Comparison of ENCODE assay signal across 15 mouse cellular contexts in genomic region chr4:105566513-105567457, GRCm38 (mm10).
DNase-seq lines count a peak whose midpoint lies in the region; ATAC-seq and TF ChIP-seq lines count a peak whose summit lies in the region.
"Had no signal": no experiment of that assay in that cellular context is flagged by ENCODE, and none has a peak within 500 bp of the region (broad histone marks: within the 10 kb centered on the region; RNA-seq: fewer than 3 reads in every experiment).

No protein-coding gene starts in this region.

- no peak overlapping the region for H3K4me2 ChIP-seq in heart, embryonic 14.5 days (ENCODE audit: low read length)
- H3K4me2 ChIP-seq in stomach, embryonic 15.5 days, result no peak overlapping the region
- H3K4me2 ChIP-seq in stomach, postnatal 0 days (replicated peaks; ENCODE audit: low read depth), result no peak overlapping the region
- H3K4me2 ChIP-seq: intestine, embryonic 15.5 days; lung, embryonic 15.5 days; neural tube, embryonic 12.5 days had no signal

- H3K9ac ChIP-seq in heart, embryonic 14.5 days (ENCODE audit: low read length), result no peak overlapping the region
- no peak overlapping the region for H3K9ac ChIP-seq in stomach, embryonic 15.5 days
- H3K9ac ChIP-seq in stomach, postnatal 0 days (ENCODE audit: low read length), result no peak overlapping the region
- H3K9ac ChIP-seq: intestine, embryonic 15.5 days; lung, embryonic 15.5 days; neural tube, embryonic 12.5 days had no signal

- H3K36me3 ChIP-seq in heart, embryonic 14.5 days (ENCODE audit: control insufficient read depth, insufficient read depth, low read length), result no peaks in the 10 kb centered on the region
- H3K36me3 ChIP-seq in stomach, embryonic 15.5 days, result no peaks in the 10 kb centered on the region
- no peaks in the 10 kb centered on the region for H3K36me3 ChIP-seq in stomach, postnatal 0 days (ENCODE audit: control insufficient read depth, insufficient read depth, low read length)
- H3K36me3 ChIP-seq: hindbrain, embryonic 10.5 days; intestine, embryonic 15.5 days; lung, embryonic 15.5 days; neural tube, embryonic 12.5 days had no signal

- intact Hi-C loops in gastrocnemius, postnatal 36 days (cut with DNase I), result no loop called here

- H3K27me3 ChIP-seq in heart, embryonic 14.5 days (ENCODE audit: control insufficient read depth, insufficient read depth, low read length), result no peaks in the 10 kb centered on the region
- H3K27me3 ChIP-seq in stomach, embryonic 15.5 days (replicated peaks), result no peaks in the 10 kb centered on the region
- H3K27me3 ChIP-seq in stomach, postnatal 0 days (ENCODE audit: control insufficient read depth, insufficient read depth, low read length), result no peaks in the 10 kb centered on the region
- H3K27me3 ChIP-seq: intestine, embryonic 15.5 days; lung, embryonic 15.5 days; neural tube, embryonic 12.5 days had no signal

- no peaks in the 10 kb centered on the region for H3K4me1 ChIP-seq in heart, embryonic 14.5 days (ENCODE audit: control insufficient read depth in 2 of 2, insufficient read depth in 2 of 2, low read length in 2 of 2)
- H3K4me1 ChIP-seq in stomach, embryonic 15.5 days, result no peaks in the 10 kb centered on the region
- no peaks in the 10 kb centered on the region for H3K4me1 ChIP-seq in stomach, postnatal 0 days (replicated peaks; ENCODE audit: control insufficient read depth, insufficient read depth)
- H3K4me1 ChIP-seq: intestine, embryonic 15.5 days; lung, embryonic 15.5 days; neural tube, embryonic 12.5 days had no signal

- WGBS in heart, embryonic 14.5 days, result 29% methylated on average over 8 of the region's 8 CpGs
- WGBS in stomach, embryonic 15.5 days, result 36% methylated on average over 8 of the region's 8 CpGs
- WGBS in stomach, postnatal 0 days, result 41% methylated on average over 8 of the region's 8 CpGs

- ATAC-seq in heart, embryonic 14.5 days (ENCODE audit: insufficient number of reproducible peaks, insufficient read depth, low FRiP score, low read depth), result peak; percentile 59; the same call in 1 of the 2 replicates
- ATAC-seq in stomach, embryonic 15.5 days (ENCODE audit: insufficient read depth, low FRiP score, low read depth), result peak; percentile 66; the same call in 1 of the 2 replicates
- ATAC-seq in stomach, postnatal 0 days (ENCODE audit: low FRiP score, low TSS enrichment), result no peak
- peak; percentile 43; the same call in 1 of the 2 replicates for ATAC-seq in megakaryocyte, adult 5-6 weeks (ENCODE audit: poor library complexity, severe bottlenecking)
- ATAC-seq: intestine, embryonic 15.5 days had no signal

- TF ChIP-seq CTCF in stomach, postnatal 0 days (IDR thresholded peaks at IDR 0.05; ENCODE audit: low read depth), result no peak

- no peak for DNase-seq in heart, adult 8-10 months (ENCODE audit: low spot score)
- no peak for DNase-seq in stomach, postnatal 0 days (ENCODE audit: low spot score)
- no peak for DNase-seq in left cerebral cortex, adult 11 months (ENCODE audit: low spot score)
- DNase-seq in gastrocnemius, postnatal 36 days, result no peak
- no peak for DNase-seq in right cerebral cortex, adult 2 months (ENCODE audit: low spot score in 2 of 2)
- DNase-seq: cerebellum, adult 9-11 months; kidney, postnatal 14 days; thymus, postnatal 14 days had no signal

- H3K4me3 ChIP-seq in heart, embryonic 14.5 days (ENCODE audit: control insufficient read depth in 1 of 2, insufficient read depth in 1 of 2, low read depth in 1 of 2, low read length in 2 of 2), result no peak overlapping the region
- no peak overlapping the region for H3K4me3 ChIP-seq in stomach, embryonic 15.5 days (replicated peaks)
- no peak overlapping the region for H3K4me3 ChIP-seq in stomach, postnatal 0 days (ENCODE audit: low read depth, low read length)
- H3K4me3 ChIP-seq: hindbrain, embryonic 10.5 days; intestine, embryonic 15.5 days; lung, embryonic 15.5 days; neural tube, embryonic 12.5 days had no signal

- H3K27ac ChIP-seq in heart, embryonic 14.5 days (replicated peaks in 1 of 2; ENCODE audit: control insufficient read depth in 1 of 2, insufficient read depth in 1 of 2, low read depth in 2 of 2, low read length in 2 of 2), result no peak overlapping the region
- H3K27ac ChIP-seq in stomach, embryonic 15.5 days, result no peak overlapping the region
- H3K27ac ChIP-seq in stomach, postnatal 0 days (replicated peaks), result no peak overlapping the region
- H3K27ac ChIP-seq: hindbrain, embryonic 10.5 days; intestine, embryonic 15.5 days; lung, embryonic 15.5 days; neural tube, embryonic 12.5 days had no signal

- no peaks in the 10 kb centered on the region for H3K9me3 ChIP-seq in heart, embryonic 14.5 days (ENCODE audit: control insufficient read depth, low read length)
- H3K9me3 ChIP-seq in stomach, embryonic 15.5 days, result no peaks in the 10 kb centered on the region
- H3K9me3 ChIP-seq in stomach, postnatal 0 days (ENCODE audit: control insufficient read depth, low read length), result no peaks in the 10 kb centered on the region
- H3K9me3 ChIP-seq: intestine, embryonic 15.5 days; lung, embryonic 15.5 days; neural tube, embryonic 12.5 days had no signal

- TF ChIP-seq EP300 in stomach, postnatal 0 days (optimal IDR thresholded peaks at IDR 0.05), result no peak
